Mouse (Mus musculus) hematopoietic multipotent progenitor cell, adult 10-12 weeks (in vitro differentiated cells): ENCODE results near the gene Ap5b1. TPM values are rescaled to one million over a fixed set of nuclear protein-coding genes. Genes with fewer than 3 reads are reported as not detected.

ENCODE experiments used
- polyA plus RNA-seq: library from polyadenylated mRNA; stranded (reverse); fragments of >175 nt; gene quantifications from 2 replicates; pipeline ENCODE4 v1.2.3, GENCODE M21; 2012; ENCODE audit warnings: low replicate concordance

The Ap5b1 gene
- polyA plus RNA-seq, result 50.2 and 53.5 TPM in 2 replicates

DNA sequence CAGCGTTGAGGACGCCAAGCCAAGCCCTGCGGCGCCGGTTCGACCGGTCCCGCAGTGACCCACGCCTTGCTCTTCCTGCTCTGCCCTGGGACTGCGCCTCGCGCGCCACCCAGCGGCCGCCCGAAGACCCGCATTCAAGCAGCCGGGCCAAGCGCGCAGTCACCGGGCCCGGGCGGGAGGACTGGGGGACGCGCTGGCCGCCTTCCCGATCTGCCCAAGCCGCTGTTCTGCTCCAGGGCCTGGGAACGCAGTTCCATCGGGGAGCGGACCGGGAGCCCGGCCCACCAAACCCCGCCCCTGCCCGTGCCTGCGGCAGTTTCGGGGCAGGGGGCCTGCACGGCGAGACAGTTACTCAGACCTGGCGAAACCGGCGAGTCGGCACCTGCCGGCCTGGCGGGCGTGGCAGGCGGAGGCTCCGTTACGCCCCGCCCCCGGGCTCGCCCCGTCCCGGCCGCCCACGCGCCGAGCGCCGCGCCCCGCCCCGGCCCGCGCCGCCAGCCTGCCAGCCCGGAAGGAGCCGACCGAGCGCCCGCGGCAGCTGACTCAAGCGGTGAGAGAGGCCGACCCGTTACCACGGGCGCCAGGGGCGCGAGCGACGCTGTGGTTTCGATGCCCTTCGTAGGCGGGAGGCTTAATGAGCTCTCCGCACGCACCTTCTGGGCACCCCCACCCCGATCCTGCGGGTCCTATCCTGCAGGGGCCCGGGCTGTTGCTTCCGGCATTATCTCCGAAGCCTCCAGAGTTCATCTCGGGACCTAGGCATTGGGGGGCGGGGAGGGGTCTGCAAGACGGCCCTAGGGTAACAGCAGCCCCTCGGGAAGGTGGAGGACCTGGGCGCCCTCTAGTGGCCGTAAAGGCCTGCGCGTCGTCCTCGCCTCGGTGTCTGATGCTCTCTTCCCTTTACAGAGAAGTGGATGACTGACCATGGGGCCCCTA is at the start of gene Ap5b1:
Gene Ap5b1 (plus strand): TSS at position 492 of the 936 bp plus-strand sequence.

DNA sequence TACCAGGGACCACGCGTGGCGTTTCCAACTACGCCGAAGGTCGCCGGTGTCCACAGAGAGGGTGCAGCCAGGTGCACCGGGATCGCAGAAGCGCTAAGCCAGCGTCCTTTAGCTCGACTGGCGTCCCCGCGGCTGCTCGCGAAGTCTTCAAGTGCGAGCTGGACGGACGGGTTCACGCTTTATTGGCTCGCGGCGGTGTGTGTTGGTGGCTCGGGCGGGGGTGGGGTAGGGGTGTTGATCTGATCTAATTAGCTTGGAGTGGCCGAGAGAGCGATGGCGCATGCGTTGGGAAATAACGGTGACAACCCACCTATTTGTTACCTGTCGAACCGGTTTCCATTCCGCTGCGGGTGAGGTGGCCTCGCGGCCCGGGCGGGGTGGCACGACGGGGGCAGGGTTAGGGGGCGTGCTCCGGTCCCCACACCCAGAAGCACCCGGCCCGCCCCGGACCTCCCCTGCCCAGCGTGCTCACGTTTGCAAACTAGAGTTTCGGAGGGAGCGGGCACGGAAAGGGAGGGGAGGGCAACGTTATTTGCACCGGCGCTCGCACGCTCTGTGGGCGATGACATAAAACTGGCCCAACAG is 7.3 kb upstream of the Ap5b1 start, which contains the start of gene Ovol1:
Gene Ovol1 (minus strand): TSS at position 190 of the 585 bp plus-strand sequence.

DNA sequence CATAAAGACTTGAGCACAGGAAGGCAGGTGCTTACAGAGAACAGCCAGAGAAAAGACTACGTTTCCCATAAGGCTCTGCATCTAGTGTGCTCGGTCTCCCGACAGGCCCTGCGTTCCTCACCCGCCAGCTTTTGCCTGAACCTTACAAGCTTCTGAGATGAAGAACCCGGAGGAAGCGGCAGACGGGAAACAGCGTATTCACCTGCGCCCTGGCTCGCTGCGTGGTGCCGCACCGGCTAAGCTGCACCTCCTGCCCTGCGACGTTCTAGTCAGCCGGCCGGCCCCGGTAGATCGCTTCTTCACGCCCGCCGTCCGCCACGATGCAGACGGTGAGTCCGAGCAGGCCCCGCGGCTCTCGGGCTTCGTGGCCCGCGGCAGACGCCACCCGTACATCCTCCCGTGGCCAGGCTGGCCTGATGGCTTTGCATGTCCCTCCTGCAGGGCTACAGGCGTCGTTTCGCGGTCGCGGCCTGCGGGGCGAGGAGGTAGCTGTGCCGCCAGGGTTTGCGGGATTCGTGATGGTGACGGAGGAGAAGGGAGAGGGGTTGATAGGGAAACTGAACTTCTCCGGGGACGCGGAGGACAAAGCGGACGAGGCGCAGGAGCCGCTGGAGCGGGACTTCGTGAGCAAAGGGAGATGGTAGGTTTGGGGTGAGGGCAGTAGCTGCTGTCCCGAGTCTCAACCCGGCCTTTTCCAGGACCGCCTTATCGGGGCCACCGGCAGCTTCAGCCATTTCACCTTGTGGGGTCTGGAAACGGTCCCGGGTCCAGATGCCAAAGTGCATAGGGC is 34.1 kb downstream of the Ap5b1 start, which contains the start of gene Rnaseh2c:
Gene Rnaseh2c (plus strand): TSS at position 122 of the 790 bp plus-strand sequence.

GRCm38 (mm10) chr19:5609547-5610404 is 42.0 kb downstream of the Ap5b1 start, which contains the start of gene Kat5:
Gene Kat5 (minus strand): TSS chr19:5610237.

Other genes with a start within 250 kb of the Ap5b1 start
- not detected in 2 replicates for gene Catsper1, start 232.3 kb upstream of the Ap5b1 start, polyA plus RNA-seq
- gene Cst6, start 218.5 kb upstream of the Ap5b1 start, polyA plus RNA-seq, result 0.84 TPM in 1 of 2 replicates, not detected in the other
- 22.5 and 33.0 TPM in 2 replicates for gene Eif1ad, start 201.3 kb upstream of the Ap5b1 start, polyA plus RNA-seq
- gene Banf1, start 200.9 kb upstream of the Ap5b1 start, polyA plus RNA-seq, result 60.4 and 65.3 TPM in 2 replicates
- gene Sart1, start 179.3 kb upstream of the Ap5b1 start, polyA plus RNA-seq, result 110 and 179 TPM in 2 replicates
- 0.49 and 0.58 TPM in 2 replicates for gene Tsga10ip, start 165.5 kb upstream of the Ap5b1 start, polyA plus RNA-seq
- gene Drap1, start 143.0 kb upstream of the Ap5b1 start, polyA plus RNA-seq, result 303 and 479 TPM in 2 replicates
- gene AI837181, start 142.9 kb upstream of the Ap5b1 start, polyA plus RNA-seq, result 107 and 177 TPM in 2 replicates
- gene Fosl1, start 120.5 kb upstream of the Ap5b1 start, polyA plus RNA-seq, result 0.48 and 1.9 TPM in 2 replicates
- gene Ccdc85b, start 110.1 kb upstream of the Ap5b1 start, polyA plus RNA-seq, result 10.9 and 19.5 TPM in 2 replicates
- gene Fibp, start 107.4 kb upstream of the Ap5b1 start, polyA plus RNA-seq, result 31.3 and 343 TPM in 2 replicates
- 5.4 and 7.6 TPM in 2 replicates for gene Ctsw, start 99.5 kb upstream of the Ap5b1 start, polyA plus RNA-seq
- gene Efemp2, start 94.1 kb upstream of the Ap5b1 start, polyA plus RNA-seq, result 0.41 and 1.7 TPM in 2 replicates
- 61.7 and 62.0 TPM in 2 replicates for gene Mus81, start 79.6 kb upstream of the Ap5b1 start, polyA plus RNA-seq
- gene Cfl1, start 77.6 kb upstream of the Ap5b1 start, polyA plus RNA-seq, result 1,270 and 1,994 TPM in 2 replicates
- 0.41 and 1.1 TPM in 2 replicates for gene 1700020D05Rik, start 64.2 kb upstream of the Ap5b1 start, polyA plus RNA-seq
- gene Snx32, start 57.5 kb upstream of the Ap5b1 start, polyA plus RNA-seq, result 3.6 and 8.4 TPM in 2 replicates
- gene Ovol1, start 7.4 kb upstream of the Ap5b1 start, polyA plus RNA-seq, result not detected in 2 replicates
- gene Rnaseh2c, start 33.8 kb downstream of the Ap5b1 start, polyA plus RNA-seq, result 126 and 206 TPM in 2 replicates
- gene Kat5, start 42.2 kb downstream of the Ap5b1 start, polyA plus RNA-seq, result 74.4 and 113 TPM in 2 replicates
- 119 and 167 TPM in 2 replicates for gene Rela, start 69.5 kb downstream of the Ap5b1 start, polyA plus RNA-seq
- gene Sipa1, start 95.7 kb downstream of the Ap5b1 start, polyA plus RNA-seq, result 869 and 1,782 TPM in 2 replicates
- 160 and 317 TPM in 2 replicates for gene Map3k11, start 120.7 kb downstream of the Ap5b1 start, polyA plus RNA-seq
- 364 and 1,099 TPM in 2 replicates for gene Pcnx3, start 120.9 kb downstream of the Ap5b1 start, polyA plus RNA-seq
- gene Kcnk7, start 136.3 kb downstream of the Ap5b1 start, polyA plus RNA-seq, result 0.54 and 1.7 TPM in 2 replicates
- gene Ehbp1l1, start 158.3 kb downstream of the Ap5b1 start, polyA plus RNA-seq, result 110 and 206 TPM in 2 replicates
- 70.9 and 119 TPM in 2 replicates for gene Fam89b, start 161.6 kb downstream of the Ap5b1 start, polyA plus RNA-seq
- 1.6 and 8.2 TPM in 2 replicates for gene Ltbp3, start 172.9 kb downstream of the Ap5b1 start, polyA plus RNA-seq
- gene Scyl1, start 203.4 kb downstream of the Ap5b1 start, polyA plus RNA-seq, result 58.9 and 76.3 TPM in 2 replicates